Mouse (Mus musculus) right cerebral cortex, postnatal 4 days (tissue): Measurements from ENCODE around the gene Naaa.

Experiments used
- DNase-seq: peaks from one replicate; pipeline ENCODE4 v3.0.0-alpha.2; 2022

Gene Naaa

DNA sequence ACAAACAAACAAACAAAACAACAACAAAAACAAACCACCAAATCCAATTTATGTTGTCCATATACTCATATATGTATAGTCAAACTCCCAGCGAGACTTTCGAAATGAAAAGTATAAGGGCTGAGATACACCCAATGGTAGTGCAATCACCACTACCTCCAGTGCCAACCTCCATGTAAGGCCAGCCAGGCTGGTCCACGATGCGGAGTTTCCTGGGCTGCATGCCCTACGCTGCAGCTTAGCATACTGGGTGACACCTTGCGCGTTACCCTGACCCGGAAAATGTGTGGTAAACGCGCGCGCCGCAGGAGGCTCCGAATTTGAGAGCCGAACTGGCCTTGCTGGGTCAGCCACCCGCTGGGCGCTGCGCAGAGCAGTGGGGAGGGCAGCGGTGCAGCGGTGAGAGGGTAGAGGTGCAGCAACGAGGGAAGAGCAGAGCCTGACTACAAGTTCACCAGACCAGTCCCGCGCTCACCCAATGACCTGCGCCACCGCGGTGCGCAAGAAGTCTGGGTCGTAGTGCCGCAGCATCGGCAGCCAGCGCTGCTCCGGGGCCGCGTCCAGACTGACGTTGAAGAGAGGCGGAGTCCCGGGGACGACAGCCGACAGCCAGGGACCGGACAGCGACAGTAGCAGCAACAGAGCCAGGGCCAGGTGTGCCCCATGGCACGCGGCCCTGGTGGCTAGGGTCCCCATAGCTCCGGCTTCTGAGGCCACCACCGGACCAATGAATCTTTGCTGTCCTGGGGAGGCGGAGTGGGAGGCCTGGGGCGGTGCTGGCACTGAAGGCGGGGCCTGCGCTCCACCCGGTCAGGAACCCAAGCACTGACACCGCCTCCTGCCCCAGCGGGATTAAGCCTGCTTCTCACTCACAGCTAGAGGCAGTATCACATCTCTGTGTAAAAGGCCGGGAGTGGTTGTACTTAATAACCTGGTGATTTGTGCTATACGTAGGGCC lies at the start of gene Naaa:
TSS of gene Naaa (minus strand) at position 734 of the 958 bp plus-strand sequence.
- DNase-seq = peak; percentile 58

DNA sequence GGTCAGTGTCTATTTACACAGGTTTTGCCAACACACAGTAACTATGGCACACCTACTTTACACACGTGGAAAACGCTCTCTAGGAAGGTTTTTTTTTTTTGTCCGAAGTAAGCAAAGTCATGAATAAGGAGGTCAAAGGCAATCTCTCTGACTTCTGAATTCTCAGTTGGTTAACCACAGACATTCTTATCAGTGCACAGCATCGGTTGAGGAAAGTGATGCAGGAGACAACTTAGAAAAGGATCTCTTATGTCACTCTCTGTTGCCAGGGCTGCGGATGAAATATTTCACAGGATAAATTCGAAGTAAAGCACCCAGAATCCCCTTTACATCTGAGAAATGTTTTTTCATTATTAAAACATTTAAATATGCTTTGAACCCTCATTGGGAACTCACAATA lies 49.4 kb upstream of the Naaa start:
- DNase-seq = no peak

DNA sequence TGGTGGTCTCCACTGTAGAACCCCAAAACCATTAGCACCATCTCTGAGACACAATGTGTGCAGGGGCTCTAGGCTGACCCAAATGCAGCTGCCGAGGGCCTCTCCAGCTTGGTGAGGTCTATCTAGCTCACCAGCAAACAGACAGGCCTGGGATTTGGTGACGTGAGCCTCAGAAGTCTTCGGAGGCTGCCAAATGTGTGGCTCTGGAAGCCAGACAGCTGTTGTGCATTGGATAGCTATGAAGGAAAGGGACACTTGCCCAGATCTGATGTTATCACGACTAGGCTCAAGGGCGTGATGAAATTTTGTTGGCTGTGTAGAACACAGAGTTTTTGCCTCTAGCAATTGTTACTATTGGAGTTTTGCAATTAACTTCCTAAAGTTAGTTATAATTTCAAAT lies 45.3 kb upstream of the Naaa start:
- no peak for DNase-seq

DNA sequence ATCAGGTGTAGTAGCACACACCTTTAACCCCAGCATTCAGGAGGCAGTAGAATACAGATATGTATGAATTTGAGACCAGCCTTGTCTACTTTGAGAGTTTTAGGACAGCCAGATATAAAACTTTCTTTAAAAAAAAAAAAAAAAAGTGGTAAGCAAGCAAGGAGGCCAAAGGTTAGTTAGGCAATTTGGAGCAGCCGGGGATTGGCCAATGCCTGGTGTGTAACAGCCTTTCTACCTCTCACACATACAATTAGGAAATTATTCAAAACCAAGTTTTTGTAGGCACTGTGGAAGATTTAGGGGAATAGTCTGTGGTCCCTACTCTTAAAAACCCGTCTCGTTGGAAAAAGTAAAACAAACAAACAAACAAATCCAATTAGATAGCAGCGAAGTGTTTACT lies 44.6 kb upstream of the Naaa start:
- no peak for DNase-seq

DNA sequence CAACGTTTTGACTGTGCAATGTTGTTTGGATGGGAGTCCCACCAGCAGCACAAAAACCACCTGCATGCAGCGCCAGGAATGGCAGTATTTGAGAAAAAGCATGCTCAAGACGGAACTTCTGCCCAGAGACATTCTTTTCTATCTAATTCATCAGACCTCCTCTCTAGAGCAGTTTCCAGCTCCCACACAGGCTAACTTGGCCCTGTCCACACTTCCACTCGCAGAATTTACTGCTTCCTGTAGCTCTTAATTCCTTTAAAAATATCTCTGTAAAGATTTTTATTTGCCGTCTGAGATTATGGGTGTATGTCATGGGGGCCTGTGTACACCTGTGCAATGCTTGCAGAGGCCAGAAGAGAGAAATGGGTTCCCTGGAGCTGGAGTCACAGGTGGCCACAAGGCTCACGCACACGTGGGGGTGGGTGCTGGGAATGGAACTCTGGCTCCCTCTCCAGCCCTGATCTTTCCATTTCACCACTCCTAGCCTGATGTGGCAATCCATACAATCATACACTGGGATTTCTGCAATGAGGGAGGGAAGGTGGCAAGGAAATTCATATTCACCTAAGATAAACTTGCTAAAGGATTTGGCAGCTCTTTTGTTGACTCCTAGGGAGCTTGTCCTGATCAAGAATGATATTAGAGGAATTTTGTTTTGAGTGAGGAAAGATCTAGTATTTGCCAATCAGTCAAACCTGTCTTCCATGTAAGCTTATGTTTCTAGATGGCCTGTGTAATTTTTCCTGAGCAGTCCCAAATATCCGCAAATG lies 43.8 kb upstream of the Naaa start:
- no peak for DNase-seq

DNA sequence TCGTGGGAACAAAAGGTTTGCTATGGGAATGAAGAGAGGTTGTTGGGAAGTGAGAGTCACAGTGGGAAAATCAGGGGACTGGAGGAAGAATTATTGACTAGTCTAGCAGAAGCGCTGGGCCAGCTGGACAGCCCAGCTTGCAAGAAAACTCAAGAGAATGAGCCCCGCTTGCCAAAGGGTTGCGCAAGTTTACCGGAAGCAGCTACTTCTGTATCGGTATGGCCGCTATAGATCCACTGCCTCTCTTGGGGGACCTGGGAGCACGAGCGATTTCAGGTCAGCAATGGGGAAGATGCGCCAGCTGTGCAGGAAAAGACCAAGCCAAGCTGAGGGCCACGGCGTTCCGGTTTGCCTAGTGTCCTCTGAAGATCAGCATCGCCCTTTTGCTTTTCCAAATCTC lies 40.6 kb upstream of the Naaa start:
- DNase-seq = no peak

DNA sequence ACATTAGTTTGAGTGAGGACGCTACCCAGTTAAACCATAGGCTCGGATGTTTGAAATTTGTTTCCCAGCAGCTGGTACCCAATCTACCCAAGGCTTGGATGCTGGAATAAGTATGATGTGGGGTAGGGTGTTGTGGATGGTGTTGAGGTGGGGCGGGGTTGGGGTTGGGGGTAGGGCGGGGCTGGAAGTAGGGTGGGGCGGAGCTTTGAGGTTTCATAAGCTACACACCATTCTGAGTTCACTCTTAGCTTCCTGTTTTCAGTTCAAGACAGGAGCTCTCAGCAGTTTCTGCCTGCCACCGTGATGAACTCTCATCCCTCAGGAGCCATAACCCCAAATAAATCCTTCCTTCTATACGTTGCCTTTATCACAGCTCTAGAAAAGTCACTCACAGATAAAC lies 40.1 kb upstream of the Naaa start:
- no peak for DNase-seq

DNA sequence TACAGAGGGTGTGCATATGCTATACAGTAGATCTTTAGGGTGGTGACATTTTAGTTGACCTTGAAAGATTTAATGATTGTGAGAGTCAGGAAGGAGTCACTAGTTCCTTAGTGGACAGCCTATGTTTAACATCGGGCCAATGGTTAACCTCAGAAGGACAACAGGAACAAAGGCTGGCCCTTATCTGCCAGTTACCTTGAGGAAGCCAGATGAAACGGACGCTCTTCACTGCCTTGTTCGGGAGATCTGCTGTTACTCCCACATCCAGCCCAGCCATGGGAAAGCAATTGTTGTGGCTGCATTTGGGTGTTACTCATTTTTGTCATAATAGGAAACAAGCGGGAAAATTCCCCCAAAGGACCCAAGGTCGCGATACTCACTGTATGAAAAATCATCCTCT lies 35.8 kb upstream of the Naaa start:
- DNase-seq = no peak

DNA sequence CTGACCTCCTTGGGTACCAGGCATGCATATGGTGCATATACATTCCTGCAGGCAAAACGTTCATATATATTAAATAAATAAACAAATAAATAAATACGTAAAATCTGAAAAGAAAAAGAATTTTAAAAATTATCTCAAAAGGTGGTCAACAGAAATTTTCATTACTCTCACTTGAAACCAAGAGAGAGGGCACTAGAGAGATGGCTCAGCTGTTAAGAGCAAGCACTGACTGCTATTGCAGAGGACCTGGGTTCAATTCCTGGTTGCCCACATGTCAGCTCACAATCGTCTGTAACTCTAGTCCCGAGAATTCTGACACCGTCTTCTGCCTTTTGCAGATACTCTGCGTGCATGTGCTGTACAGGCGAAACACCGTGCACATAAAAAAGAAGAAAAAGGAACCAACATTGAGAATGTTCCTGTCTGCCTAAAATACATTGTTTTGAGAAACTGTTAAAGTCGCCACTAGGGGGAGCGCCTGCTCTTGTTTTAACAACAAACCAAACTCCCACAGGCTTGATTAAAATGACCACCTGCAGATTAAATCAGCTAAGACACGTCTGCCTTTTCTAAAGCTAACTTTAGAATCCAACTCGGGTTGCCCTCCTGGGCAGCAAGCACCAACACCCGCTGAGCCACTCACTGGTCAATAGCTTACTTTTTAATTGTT lies 34.2 kb upstream of the Naaa start:
- peak; percentile 98 for DNase-seq

DNA sequence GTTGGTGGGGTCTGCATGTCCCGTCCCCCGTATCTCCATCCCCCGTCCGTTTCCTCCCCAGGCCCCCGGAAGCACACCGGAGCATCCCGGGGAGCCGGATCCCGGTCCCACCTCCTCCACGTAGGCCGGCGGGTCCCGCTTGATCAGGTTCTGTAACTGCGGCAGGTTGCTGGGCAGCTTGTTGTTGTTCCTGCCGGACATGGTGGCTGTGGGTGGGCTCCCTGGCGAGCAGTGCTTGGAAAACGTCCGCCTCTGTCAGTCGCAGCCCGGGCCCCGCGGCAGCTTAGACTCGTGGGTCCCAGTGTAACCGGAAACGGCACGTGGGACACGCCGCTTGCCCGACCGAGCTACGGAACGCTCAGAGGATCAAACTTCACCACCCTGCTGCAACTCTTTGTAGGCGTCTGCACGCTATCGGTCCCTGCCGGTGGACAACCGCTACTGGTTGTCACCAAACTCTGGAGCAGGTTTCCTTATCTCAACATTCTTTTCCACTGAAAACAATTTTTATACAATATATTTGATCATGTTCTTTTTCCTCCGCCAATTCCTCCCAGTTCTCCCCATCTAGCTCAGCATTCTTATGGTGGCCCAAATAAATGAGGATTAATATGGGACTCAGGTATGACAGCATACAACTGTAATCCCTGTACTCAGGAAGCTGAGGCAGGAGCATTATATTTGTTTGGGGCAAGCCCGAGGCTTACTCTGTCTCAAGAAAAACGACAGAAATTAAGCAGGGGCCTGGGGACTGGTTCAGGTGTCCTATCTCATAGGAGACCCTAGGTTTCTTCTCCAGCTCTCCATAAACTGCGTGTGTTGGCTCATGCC lies 31.9 kb upstream of the Naaa start, which contains the start of gene Sdad1:
TSS of gene Sdad1 (minus strand) at position 799 of the 831 bp plus-strand sequence.
- DNase-seq = peak; percentile 90

DNA sequence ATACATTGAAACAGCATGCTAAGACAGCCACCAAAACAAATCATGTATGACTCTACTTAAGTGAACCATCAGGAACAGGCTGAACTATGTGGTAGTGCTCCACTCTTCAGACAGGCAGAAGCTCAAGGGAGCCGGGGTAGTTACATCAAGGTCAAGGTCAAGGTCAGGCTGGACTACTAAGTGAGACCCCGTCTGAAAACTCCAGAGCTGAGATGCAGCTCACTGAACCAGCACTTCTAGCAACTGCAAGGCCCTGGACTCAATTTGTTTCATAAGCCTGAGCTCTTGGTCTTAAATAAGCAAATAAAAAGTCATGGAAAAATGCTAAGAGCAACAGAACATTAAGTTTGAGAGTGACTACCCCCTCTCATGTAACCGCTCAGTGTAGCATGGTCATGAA lies 26.3 kb upstream of the Naaa start:
- no peak for DNase-seq

DNA sequence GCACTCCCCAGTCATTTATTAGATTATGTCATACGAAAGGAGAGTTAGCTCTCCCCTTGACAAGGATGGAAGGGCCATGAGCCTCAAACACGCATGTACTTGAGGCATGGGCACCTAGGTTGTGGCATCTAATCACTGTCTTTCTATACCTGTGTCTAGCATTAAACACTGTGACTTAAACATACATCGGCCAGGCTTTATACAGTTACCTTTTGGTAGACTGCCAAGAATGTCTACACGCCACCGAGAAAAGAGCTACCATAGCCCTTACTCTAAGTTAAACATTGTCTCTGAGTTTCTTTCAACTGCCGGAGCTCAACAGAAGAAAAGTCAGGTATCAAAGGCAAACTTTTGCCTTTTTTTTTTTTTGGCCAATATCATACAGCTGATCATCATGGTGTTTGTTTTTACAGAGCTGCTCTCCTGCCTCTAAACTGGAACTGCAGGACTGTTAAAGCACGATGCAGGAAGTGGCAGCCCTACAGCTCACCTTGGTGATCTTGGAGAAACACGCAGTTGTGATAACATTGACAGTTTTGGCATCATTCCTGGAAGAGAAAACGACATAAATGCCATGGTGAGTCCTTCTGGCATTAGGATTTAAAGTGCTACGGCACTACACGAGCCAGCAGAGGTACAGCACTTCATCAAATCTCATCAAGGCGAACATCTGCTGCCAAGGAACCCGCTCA lies 24.3 kb upstream of the Naaa start:
- no peak for DNase-seq

DNA sequence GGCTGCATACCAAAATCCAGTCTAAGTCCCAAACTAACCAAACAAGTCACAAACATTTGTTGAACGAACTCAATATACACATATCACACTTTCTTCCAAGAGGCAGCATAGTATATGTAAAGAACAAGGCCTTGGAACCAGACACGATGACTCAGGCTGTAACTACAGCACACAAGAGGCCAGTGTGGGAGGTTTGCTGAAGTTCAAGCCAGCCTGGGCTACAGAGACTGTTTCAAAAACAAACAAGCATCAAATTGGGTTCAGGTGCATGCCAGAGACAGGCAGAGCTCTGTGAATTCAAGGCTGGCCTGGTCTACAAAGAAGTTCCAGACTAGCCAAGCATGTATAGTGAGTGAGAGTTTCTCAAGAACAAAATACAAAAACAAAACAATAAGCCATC lies 16.6 kb upstream of the Naaa start:
- no peak for DNase-seq

DNA sequence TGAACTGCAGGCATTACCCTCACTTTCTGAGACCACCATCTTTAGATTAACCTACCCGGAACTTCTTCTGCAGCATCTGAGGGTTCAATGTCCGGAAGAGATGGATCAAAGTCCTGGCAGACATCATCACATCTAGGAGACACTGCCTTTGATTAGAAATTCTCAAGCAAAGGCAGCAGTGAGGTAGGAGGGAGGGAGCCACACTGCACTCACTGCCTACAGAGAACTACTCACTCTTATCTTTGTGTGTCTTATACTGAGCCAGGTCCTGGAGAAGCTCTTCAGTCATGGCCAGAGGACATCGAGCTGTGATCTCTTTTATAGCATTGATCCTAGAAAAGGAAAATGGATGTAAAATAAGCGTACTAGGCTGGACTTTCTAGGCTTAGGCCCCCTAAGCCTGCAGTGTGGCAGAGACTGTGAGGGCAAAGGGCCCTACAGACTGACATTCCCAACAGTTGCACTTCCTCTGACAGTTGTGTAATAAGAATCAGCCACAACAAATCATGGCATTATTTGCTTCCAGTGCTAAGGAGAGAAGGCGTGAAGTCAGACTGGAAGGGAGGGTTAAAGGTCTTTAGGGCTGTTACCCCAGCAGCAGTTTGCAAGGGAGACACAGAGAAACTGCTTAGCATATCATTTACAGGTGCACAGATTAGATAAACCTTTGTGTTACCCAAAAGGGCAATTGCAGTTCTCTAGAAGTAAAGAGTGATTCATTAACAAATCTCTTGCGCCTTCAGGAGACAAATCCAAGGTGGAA lies 13.9 kb upstream of the Naaa start:
- DNase-seq = no peak

DNA sequence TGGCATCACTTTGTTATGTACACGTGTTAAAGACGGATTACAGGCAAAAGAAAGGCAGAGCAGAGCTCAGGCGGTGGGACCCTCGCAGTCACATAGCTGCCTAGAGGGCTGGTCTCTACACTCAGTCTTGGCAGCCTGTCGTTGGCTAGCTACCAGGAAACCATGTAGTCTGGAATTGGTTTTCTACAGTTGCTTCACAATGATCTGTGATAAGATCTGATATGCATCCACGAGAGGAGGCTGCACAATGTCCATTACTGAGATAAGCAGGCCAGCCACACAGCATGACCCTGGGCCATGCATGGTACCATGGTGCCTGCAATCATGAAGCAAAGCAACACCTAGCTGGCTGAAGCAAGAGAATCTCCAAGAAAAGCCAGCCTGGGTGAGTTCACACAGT lies 9.9 kb upstream of the Naaa start:
- DNase-seq = no peak

DNA sequence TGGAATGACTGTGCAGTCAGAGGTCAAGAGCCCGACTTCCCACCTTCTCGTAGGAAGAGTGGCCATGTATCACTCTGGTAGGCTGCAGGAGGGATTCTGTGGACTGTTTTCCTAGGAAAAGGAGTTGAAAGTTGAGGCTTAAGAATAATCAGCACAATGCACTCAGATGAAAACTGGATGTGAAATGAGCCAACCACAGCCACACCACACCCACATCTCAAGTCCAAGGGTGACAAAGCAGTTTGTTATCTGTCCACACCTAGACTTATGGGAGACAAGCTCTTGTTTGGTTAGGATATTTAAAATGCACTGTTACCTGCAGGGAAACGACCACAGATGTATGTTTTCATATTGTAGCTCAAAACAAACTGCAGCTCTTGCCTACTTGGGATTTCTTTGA lies 5.1 kb upstream of the Naaa start:
- no peak for DNase-seq

DNA sequence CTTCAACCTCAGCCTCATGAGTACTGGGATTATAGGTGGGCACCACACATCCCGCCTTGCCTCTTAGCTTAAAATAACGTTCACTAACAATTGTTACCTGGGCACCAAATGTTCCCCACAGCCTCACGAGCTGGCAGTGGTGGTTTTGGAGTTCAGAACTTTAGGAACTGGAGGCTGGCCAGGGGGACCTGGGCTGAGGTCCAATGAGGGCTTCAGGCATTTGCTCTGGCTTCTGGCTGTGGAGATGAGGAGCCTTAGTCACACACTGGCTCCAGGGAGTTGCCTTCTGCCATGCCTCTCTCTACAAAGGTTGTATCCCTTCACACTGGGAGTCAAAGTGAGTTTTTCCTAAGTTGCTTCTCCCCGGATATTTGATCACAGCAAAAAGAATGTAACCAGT lies 4.6 kb upstream of the Naaa start:
- DNase-seq = peak; percentile 34

DNA sequence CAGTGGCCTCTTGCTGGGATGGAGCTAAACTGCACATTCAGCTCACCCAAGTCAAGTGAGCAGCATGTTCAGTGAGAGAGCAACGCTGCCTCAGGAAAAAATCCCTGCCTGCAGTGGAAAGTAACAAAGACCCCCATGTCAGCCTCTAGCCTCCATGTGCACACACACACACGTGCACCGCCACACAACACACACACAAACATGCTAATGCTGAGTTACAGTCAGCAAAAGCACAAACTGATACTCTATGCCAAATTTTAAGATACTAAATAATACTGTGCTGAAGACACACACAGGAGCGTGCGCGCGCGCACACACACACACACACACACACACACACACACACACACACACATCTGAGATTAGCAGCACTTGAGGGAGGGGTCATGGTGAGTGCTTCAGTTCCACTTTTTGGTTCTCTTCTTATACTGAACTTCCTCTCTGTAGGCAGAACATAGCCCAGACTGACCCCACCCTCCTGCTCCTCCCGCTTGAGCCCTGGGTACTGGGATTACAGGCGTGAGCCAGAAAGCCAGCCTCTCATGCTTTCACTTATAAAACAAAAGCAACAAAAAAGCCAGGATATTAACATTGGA lies 1.1 kb upstream of the Naaa start:
- no peak for DNase-seq

DNA sequence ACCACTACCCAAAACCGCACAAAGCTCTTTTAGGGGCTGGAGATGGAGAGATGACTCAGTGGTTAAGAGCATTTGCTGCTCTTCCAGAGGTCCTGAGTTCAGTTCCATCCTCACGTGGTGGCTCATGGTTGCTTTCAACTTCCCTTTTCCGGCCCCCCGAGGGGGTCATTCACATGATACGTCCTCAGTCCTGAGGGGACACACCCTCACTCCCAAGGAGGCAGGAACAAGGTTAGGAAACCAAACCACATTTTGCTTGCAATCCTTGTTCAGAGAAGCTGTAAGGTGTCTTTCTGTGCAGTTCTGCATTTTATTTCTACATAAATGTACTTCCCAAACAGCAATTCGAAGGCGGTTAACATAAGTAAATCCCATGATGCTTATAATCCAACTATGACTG lies 7.5 kb downstream of the Naaa start:
- no peak for DNase-seq

DNA sequence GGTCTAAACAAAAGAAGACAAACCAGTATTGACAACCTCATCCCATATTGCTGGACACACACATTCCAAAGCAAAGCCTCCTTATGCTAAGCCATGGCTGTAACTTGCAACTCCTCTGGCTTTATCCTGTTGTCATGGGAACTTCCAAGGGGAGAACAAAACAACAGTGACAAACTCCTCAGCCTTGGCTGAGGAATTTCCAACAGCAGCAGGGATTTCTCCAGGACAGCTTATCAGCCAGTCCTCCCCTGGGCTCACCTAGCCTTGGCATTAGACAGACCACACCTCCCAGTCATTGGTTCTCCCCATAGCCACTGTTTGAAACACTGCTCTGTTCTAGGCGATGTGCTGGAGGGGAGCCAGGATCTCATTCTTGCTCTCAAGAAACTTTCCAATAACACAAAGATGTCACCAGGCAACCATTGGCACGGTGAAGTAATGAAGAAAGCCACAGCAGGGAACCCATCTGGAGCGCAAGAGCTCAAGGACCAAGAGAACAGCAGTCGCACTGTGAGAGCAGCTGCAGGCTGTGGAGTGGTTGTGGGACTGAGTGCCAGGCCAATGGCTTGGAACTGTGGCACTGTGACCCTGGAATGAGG lies 14.1 kb downstream of the Naaa start:
- DNase-seq = peak; percentile 76
